Mouse (Mus musculus): ENCODE data around the gene Maco1. TPM values are rescaled to one million over a fixed set of nuclear protein-coding genes. Genes with fewer than 3 reads are reported as not detected.

Maco1 gene
- polyA plus RNA-seq, 1 experiment from 2014 or later, result 19.0 TPM

GRCm38 (mm10) chr4:134856056-134856455 is 2.9 kb upstream of the Maco1 start:
- no peak overlapping the region for H3K4me3 ChIP-seq (ENCODE audit: low read depth, low read length)
- no peak overlapping the region for H3K27ac ChIP-seq (ENCODE audit: low read depth, low read length)
- 54% methylated on average over 5 of the region's 5 CpGs for WGBS
- no peak for ATAC-seq
- no peaks in the 10 kb centered on the region for H3K36me3 ChIP-seq (ENCODE audit: control insufficient read depth, insufficient read depth)
- no peaks in the 10 kb centered on the region for H3K27me3 ChIP-seq (replicated peaks; ENCODE audit: control insufficient read depth, insufficient read depth, low read length)
- H3K4me1 ChIP-seq (replicated peaks; ENCODE audit: control insufficient read depth, insufficient read depth, low read length), result 0 out of 2 replicates have a peak, but pooled peaks cover 2% of the 10 kb centered on the region
- TF ChIP-seq CTCF (IDR thresholded peaks at IDR 0.05; ENCODE audit: low read depth), result no peak
- no peak overlapping the region for H3K9ac ChIP-seq (ENCODE audit: low read depth, low read length)
- no peaks in the 10 kb centered on the region for H3K9me3 ChIP-seq (ENCODE audit: control insufficient read depth)
- H3K4me2 ChIP-seq (replicated peaks; ENCODE audit: low read depth), result no peak overlapping the region

DNA sequence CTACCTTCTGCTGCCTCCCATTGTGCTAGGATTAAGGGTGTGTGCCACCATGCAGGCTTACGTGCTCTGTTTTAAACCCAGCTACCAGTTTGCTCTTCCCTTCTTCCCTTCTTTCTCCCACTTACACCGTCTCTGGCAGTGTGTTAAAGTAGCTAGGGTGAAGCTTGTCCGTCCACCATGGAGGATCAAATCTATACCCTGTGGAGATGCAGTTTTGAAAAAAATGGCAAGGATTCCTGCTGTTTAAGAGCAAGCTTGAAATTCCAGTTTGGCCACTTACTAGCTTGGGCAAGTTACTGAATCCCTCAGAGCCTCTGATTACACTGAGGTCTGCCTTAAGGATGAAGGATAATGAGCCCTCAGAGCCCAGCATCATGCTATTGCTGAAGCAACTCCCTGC is 2.2 kb upstream of the Maco1 start:
- Histone ChIP-seq H3K4me2 (replicated peaks; ENCODE audit: low read depth) (no peak overlapping the region), H3K4me3 (ENCODE audit: low read depth, low read length) (no peak overlapping the region), H3K27ac (ENCODE audit: low read depth, low read length) (no peak overlapping the region), H3K36me3 (ENCODE audit: control insufficient read depth, insufficient read depth) (no peaks in the 10 kb centered on the region), H3K4me1 (replicated peaks; ENCODE audit: control insufficient read depth, insufficient read depth, low read length) (0 out of 2 replicates have a peak, but pooled peaks cover 2% of the 10 kb centered on the region), H3K9ac (ENCODE audit: low read depth, low read length) (no peak overlapping the region), H3K9me3 (ENCODE audit: control insufficient read depth) (no peaks in the 10 kb centered on the region), H3K27me3 (replicated peaks; ENCODE audit: control insufficient read depth, insufficient read depth, low read length) (no peaks in the 10 kb centered on the region)
- TF ChIP-seq CTCF (IDR thresholded peaks at IDR 0.05; ENCODE audit: low read depth), result no peak
- no peak for ATAC-seq
- WGBS, result 62% methylated on average over 3 of the region's 3 CpGs

DNA sequence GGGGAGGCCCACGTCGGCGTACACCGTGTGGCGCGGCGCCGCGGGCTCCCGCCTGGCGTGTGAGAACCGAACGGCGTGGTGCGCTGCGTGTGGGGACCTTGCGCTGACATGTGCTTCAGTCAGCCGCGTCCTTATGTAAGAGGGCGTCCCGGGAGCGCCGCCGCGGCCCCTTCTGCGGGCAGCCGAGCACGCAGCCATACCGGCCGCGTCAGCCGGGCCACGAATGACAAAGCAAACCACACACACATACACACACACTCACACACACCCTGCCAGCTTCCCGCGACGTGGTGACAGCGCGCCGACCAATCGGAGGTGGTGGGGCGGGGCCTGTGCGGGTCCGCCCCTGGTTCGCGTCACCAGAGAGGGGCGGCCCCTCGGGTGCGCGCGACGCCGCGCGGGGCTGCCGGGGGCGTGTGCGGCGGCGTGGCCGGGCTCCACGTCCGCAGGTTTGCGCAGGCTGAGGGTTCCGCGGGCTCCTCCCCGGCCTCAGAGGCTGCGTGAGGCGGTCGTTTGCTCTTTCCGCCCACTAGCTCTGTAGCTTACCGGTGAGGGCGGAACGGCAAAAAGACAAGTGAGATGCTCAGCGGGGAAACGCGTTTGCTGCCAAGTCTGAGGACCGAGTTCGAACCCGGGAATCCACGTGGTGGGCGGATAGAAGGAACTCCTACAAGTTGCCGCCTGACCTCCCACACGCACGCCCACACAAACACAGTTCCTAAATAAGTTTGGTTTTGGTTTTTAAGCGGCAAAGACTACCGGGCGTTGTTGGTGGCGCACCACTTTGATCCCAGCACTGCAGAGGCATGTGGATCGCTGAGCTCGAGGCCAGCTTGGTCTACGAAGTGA is 716 bp upstream of the Maco1 start:
- ATAC-seq, result peak; percentile 92

DNA sequence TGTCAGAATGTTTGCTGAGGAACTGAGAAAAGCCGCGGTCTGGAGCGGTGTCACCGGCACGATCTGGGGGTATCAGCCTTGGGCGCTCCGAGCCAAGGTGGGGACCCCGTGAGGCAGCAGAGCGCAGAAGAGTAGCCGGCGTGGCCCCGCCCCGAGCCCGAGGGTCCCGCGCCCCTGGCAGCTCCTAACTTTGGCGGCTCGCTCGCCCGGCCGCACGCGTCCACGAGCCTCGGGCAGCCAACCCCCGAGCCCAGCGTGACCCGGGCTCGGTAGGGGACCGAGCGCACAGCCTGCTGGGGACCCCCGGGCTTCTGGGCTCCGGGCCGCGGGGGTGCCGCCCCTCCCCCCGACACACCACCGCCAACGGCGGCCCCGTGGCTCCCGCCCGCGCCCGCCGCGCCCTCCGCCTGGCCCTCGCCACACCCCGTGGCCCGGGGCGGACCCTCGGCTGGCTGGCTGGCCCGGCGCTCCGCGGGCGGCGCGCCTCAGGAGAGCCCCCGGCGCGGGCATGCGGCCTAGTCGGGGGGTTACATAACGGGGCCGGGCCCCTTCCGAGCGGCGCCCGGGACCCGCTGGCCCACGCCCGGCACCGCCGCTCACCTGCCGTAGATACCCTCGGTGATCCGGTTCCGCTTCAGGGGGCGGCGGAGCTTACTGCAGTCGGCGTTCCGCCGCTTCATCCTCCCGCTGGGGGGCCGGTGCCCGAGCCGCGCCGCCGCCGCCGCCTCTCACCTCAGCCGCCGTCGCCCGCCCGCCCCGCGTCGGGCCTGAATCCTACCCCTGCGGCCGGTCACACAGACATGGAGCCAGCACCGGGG is 498 bp downstream of the Maco1 start:
- Histone ChIP-seq H3K9me3 (ENCODE audit: control insufficient read depth) (no peaks in the 10 kb centered on the region), H3K36me3 (ENCODE audit: control insufficient read depth, insufficient read depth) (no peaks in the 10 kb centered on the region), H3K4me1 (replicated peaks; ENCODE audit: control insufficient read depth, insufficient read depth, low read length) (0 out of 2 replicates have a peak, but pooled peaks cover 2% of the 10 kb centered on the region), H3K27me3 (replicated peaks; ENCODE audit: control insufficient read depth, insufficient read depth, low read length) (no peaks in the 10 kb centered on the region), H3K27ac (ENCODE audit: low read depth, low read length) (peak overlapping the region; percentile 87), H3K4me3 (ENCODE audit: low read depth, low read length) (peak overlapping the region; percentile 93), H3K9ac (ENCODE audit: low read depth, low read length) (peak overlapping the region; percentile 86), H3K4me2 (replicated peaks; ENCODE audit: low read depth) (peak overlapping the region; percentile 95)
- peak; percentile 18 for ATAC-seq
- WGBS, result under 1% methylated on average over 80 of the region's 106 CpGs
- TF ChIP-seq CTCF (IDR thresholded peaks at IDR 0.05; ENCODE audit: low read depth), result no peak

More for the DNA sequence above, 716 bp upstream of the Maco1 start:
- Histone ChIP-seq H3K27me3 (replicated peaks; ENCODE audit: control insufficient read depth, insufficient read depth, low read length) (no peaks in the 10 kb centered on the region), H3K27ac (ENCODE audit: low read depth, low read length) (peak overlapping the region; percentile 87), H3K36me3 (ENCODE audit: control insufficient read depth, insufficient read depth) (no peaks in the 10 kb centered on the region), H3K4me2 (replicated peaks; ENCODE audit: low read depth) (peak overlapping the region; percentile 95), H3K4me1 (replicated peaks; ENCODE audit: control insufficient read depth, insufficient read depth, low read length) (0 out of 2 replicates have a peak, but pooled peaks cover 2% of the 10 kb centered on the region), H3K9me3 (ENCODE audit: control insufficient read depth) (no peaks in the 10 kb centered on the region), H3K9ac (ENCODE audit: low read depth, low read length) (peak overlapping the region; percentile 50), H3K4me3 (ENCODE audit: low read depth, low read length) (peak overlapping the region; percentile 93)
- 0 out of 2 replicates have a peak, but pooled peaks have one; percentile 12 for TF ChIP-seq CTCF (IDR thresholded peaks at IDR 0.05; ENCODE audit: low read depth)
- WGBS, result 2% methylated on average over 85 of the region's 91 CpGs

DNA sequence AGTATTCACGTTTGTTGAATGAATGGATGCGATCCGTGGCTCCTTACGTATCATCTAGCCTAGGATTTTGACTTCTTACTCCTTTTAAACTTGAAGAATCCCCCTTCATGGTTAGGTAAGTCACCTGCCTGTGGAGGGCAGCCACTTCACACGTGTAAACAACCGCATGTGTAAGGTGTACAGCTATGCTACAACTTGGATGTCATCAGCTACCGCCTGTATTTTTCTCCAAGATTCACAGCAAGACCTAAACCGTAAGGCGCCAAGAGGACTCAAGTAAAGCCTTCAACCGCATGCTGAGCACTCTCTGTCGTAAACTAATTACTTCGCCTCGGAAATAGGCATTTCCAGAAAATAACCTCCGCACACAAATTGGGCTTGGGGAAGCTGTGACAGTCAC is 1.3 kb downstream of the Maco1 start:
- H3K9ac ChIP-seq (ENCODE audit: low read depth, low read length), result peak overlapping the region; percentile 86
- peak overlapping the region; percentile 93 for H3K4me3 ChIP-seq (ENCODE audit: low read depth, low read length)
- no peaks in the 10 kb centered on the region for H3K36me3 ChIP-seq (ENCODE audit: control insufficient read depth, insufficient read depth)
- TF ChIP-seq CTCF (IDR thresholded peaks at IDR 0.05; ENCODE audit: low read depth), result peak; percentile 7; the same call in 1 of the 2 replicates
- no peaks in the 10 kb centered on the region for H3K9me3 ChIP-seq (ENCODE audit: control insufficient read depth)
- peak overlapping the region; percentile 95 for H3K4me2 ChIP-seq (replicated peaks; ENCODE audit: low read depth)
- no peaks in the 10 kb centered on the region for H3K27me3 ChIP-seq (replicated peaks; ENCODE audit: control insufficient read depth, insufficient read depth, low read length)
- H3K4me1 ChIP-seq (replicated peaks; ENCODE audit: control insufficient read depth, insufficient read depth, low read length), result 0 out of 2 replicates have a peak, but pooled peaks cover 2% of the 10 kb centered on the region
- no peak for ATAC-seq
- no peak overlapping the region for H3K27ac ChIP-seq (ENCODE audit: low read depth, low read length)
- 15% methylated on average over 14 of the region's 14 CpGs for WGBS

GRCm38 (mm10) chr4:134851236-134851635 is 1.9 kb downstream of the Maco1 start:
- H3K4me1 ChIP-seq (replicated peaks; ENCODE audit: control insufficient read depth, insufficient read depth, low read length), result 0 out of 2 replicates have a peak, but pooled peaks cover 2% of the 10 kb centered on the region
- no peaks in the 10 kb centered on the region for H3K9me3 ChIP-seq (ENCODE audit: control insufficient read depth)
- H3K36me3 ChIP-seq (ENCODE audit: control insufficient read depth, insufficient read depth), result no peaks in the 10 kb centered on the region
- TF ChIP-seq CTCF (IDR thresholded peaks at IDR 0.05; ENCODE audit: low read depth), result no peak
- 74% methylated on average over 2 of the region's 2 CpGs for WGBS
- no peaks in the 10 kb centered on the region for H3K27me3 ChIP-seq (replicated peaks; ENCODE audit: control insufficient read depth, insufficient read depth, low read length)
- H3K27ac ChIP-seq (ENCODE audit: low read depth, low read length), result no peak overlapping the region
- H3K4me3 ChIP-seq (ENCODE audit: low read depth, low read length), result no peak overlapping the region
- no peak for ATAC-seq
- H3K9ac ChIP-seq (ENCODE audit: low read depth, low read length), result no peak overlapping the region
- no peak overlapping the region for H3K4me2 ChIP-seq (replicated peaks; ENCODE audit: low read depth)
